Mouse (Mus musculus) frontal cortex, adult (tissue): Measurements from ENCODE around the gene Insc.

Experiments used
- ATAC-seq: cut with Nextera tagmentation; 2 replicates; pipeline ENCODE4 v1.9.2; 2017; ENCODE audit warnings: mild to moderate bottlenecking, moderate library complexity, mixed read lengths; ENCODE audit not compliant: low TSS enrichment

Insc gene

DNA sequence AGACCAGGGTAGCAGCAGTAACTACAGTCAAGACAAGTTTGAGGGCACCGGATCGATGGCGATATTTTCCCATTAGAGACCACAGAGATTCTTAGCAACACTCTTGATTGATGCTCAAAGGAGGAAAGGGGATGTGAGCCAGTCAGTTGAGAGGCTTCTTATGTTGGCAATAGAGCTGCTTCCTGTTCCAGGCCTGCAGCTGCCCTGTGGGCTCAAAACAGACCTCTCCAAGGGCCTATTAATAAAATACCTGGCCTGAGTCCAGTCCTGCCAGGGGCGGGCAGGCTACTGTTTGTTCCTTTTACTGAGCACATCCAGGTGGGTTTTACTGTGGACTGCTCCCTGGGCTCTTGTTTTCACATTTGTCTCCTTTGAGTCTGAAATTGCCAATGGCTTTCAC is 83.9 kb downstream of the Insc start:
- ATAC-seq = no peak

DNA sequence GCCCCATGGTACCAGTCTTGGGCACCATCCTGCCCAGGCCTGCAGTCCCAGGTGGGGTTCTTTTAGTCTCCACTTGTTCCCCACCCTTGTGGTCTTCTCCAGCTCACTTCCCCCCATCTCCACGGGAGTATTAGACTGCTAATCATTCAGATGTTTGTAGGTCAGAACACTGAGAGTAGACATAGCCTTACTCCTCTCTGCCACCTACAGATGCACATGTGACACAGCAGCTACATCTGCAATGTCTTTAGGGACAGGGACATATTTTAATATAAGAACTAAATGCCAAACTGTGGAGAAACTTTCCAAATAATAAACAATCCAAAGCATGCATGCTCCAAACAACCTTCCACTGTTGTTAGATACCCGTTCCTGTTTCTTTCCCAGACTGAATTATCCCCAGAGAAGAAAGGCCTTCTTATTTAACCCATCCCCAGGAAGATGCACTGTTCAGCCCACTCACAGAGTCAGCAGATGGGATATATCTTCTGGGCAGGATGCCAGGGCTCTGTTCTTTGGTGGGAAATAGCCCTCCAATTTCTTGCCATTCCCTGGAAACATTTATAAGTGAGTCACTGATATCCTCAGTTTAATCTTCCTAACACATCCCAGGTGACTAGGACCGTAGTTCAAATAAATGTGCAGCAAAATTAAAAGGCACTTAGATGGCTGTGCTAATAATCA is 88.9 kb downstream of the Insc start:
- ATAC-seq = no peak

DNA sequence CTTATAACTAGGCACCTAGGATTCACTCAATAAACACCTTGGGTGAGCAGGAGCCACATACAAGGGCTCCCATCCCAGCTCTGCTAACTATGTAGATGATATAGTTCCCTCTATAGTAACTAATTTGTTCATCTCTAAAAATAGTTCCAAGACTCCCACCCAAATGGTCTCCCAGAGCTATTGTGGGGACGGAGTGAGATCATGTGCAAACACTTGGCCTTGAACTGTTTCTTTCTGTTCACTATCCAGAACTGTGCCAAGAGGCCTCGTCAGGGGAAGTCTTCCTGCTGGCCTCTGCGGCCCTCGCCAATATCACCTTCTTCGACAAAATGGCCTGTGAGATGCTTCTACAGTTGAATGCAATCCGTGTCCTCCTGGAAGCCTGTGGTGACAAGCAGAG is 91.0 kb downstream of the Insc start:
- ATAC-seq = no peak

DNA sequence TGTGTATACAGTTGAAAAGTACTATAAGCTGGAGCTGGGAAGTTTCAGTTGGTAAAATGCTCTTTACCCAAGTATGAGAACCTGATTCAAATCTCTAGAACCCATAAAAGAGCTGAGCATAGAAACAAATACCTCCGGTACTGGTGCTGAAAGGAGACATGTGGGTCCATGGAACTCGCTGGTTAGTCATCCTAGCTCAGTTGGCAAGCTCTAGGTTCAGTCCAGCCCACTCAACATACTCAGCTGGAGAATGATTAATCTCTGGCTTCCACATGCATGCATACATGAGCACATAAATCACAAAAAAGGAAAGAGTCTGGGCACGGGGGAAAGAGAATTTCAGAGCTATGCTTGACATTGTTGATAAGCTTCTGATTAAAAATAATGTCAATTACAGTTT is 93.8 kb downstream of the Insc start:
- peak; percentile 97 for ATAC-seq

DNA sequence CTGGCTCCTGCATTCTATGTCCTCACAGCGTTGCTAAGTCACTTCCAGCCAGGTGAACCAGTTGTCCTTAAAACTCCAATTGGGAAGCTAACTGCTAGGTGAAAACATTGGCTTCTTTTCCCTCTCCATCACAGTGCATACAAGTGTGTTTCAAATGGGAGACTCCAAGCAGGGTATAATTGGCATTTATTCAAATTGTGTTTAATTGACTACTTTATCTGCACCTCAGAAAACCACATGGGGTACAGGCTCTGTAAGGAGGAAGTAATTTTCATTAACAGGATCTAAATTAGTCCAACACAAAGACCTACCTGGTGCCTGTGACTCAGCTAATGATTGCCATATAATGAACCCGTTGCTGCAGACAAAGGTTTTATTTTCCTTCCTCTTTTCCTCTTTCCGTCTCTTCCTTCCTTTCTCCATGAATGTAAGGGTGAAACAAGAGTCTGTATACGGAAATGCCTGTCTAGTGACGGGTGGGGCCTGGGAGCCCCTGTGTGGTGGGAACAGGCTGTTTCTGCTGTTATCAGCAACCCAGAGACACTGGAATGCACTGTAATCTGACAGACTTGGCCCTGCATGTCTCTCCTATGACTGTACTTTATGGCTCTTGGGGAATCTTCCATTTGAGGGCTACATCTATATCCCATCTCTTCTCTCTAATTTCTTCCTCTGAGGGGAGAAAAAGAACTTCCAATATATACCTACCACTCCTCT is 96.7 kb downstream of the Insc start:
- no peak for ATAC-seq

DNA sequence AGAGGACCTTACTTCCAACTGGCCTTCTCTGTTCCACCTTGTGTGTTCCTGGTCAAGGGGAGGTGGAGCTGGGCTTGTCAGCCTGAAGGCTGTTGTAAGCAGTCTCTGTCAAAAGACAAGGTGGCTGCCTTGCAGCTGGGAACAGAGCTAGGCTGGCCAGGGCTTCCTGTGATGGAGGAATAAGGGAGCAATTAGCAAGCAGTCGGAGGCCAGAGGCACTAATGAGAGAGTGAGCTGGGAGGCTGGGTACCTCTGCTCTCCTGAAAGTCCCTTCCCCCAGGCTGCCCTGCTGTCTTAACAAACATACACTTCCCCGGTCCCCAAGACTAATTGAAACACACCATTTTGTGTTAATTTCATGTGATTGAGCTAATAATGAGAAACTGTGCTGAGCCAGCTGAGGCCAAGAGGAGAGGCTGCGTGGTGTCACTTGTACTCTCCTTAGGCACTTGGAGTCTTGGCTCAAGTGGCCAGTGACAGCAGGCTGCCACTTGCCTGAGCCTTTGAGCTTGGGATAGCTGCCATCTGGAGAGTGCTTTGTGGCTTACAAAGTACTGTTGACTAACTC is 99.2 kb downstream of the Insc start:
- ATAC-seq = peak; percentile 31; the same call in 1 of the 2 replicates

DNA sequence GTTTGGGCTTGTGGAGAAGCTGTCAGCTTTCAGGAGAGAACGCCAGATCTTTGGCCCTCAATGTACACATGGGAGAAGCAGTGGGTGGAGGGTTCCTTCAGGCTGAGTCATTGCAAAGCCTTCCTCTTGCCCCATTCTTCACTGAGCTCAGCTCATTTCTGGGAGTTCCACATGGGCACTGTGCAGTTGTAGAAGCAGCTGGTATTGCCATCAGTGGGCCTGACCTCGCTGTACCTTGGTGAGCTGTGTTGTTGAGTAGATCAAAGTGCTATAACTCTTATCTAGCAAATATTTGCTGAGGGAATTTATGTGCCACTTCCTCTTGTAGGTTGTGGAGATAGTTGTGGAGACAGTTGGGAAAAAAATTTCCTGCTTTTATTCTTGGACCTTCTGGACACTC is 103.7 kb downstream of the Insc start:
- no peak for ATAC-seq

DNA sequence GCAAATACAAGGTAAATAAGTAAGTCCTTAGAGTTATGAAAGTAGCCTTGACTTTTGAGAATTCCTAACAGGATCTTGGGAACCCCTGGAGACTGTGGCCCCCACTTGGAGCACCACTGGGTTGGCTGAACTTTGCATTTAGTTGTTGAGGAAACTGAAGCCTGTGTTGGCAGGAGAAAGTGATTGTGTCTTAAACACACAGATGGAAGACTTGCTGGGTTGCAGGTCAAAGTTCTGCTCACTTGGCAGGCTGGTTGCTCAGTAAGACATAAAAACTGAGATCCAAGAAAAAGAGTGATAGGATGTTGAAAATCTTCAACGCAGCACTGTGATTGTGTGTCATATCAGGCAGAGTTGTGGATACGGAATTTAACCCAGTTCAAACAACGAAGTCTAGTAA is 108.9 kb downstream of the Insc start:
- no peak for ATAC-seq

DNA sequence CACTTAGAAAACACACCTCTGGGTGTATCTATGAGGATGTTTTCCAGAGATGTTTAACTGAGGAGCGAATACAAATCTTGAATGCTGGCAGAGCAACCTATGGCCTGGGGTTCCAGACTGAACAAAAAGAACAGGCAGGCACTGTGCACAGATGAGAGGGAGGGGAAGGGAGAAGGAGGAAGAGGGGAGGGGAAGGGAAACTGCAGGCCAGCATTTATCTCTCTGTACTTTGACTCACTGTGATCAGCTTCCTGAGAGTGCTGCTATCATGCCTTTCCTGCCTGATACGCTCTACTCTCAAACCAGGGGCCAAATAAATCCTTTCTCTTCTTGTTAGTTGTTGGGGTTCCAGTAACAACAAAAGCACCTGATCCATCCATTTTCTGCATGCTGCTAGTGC is 110.7 kb downstream of the Insc start:
- ATAC-seq = no peak

DNA sequence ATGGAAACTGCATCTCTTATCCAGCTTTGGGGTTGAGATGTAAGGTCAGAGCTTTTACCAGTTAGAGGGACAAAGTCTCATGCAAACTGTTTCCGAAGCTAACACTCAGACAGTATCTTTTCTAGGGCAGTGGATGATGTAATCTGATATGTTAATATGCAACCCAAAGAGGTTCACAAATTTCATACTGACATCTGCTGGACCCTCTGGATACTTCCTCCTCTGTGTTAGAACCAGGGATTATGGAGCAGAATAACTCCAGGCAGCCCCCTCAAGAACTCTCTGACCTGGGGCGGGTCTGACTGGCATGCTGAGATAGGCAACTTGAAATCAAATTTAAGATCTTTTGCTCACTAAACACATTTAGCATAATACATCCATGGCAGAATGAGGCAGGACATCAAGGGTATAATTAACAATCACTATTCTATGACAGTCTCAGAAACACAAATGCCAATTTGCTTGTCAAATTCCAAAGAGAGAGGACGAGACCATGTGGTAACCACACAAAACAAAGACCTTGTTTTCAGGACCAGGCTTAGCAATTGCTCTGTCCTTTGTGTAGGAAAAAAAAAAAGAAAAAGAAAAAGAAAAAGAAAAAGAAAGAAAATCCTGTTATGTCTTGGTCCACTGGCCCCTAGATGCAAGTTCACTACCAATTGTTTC is 117.5 kb downstream of the Insc start:
- ATAC-seq = no peak

DNA sequence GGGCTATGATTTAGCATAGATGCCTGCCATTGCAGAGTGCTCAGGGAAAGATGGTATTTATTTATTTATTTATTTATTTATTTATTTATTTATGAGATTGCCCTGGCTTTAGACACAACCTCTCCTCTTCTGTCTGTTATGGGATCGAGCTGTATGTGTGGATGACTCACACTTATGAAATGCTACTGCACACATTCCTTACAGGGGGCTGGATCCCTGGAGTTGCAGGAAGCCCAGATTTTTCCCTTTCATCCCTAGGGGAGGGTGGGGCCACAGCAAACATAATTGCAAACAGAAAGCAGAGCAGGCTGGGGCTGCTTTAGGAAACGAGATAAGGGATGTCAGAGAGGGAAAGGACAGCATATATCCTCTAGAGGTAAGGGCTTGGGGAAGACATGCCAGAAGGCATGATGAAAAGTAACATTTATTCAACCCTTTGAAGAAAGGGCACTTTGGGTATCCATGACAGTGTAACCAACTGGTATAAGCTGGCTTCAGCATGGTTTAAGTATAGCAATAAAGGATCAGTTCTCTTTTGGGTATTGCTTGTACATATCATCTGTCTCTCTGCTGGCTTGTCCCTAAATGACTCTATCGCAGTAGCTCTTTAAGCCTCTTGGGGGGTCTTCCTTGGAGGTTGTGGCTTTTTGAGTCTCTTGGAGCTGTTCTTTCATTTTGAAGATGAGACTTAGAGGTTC is 130.0 kb downstream of the Insc start:
- no peak for ATAC-seq

DNA sequence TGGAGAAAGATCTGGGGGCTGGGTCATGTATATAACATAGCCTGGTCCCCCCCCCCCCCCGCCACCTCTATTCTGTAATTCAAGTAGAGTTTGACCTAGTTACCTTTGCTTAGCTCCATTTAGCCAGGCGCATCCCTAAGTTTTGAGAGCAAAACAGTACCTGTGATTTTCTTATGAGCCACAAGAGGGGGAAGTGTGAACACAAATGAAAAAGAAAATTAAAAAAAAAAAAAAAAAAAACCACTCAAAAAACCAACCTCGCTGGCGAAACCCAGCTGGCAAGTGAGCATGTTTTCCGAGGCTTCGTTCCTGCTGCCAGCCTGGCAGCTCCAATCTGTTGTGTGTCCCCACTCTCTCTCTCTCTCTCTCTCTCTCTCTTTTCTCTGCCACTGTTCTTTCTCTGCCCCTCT is 130.5 kb downstream of the Insc start:
- peak; percentile 76; the same call in 1 of the 2 replicates for ATAC-seq

DNA sequence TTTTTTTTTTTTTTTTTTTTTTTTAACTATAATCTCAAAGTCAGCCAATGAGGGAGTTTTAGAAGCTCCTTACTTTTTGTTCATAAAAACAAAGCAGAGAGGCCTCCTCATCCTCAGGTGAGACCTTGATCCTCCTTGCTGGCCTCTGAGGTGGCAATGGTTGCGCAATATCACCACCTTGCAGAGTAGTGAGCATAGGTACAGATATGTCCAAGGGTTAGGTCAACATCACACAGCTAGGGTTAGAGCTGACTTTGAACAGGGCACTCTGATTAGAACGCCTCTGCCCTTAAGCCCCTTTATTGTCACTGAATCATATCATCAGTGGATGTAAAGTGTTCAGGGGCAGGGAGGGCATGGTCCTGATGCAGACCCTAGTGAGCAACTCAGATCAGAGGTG is 131.1 kb downstream of the Insc start:
- ATAC-seq = no peak

DNA sequence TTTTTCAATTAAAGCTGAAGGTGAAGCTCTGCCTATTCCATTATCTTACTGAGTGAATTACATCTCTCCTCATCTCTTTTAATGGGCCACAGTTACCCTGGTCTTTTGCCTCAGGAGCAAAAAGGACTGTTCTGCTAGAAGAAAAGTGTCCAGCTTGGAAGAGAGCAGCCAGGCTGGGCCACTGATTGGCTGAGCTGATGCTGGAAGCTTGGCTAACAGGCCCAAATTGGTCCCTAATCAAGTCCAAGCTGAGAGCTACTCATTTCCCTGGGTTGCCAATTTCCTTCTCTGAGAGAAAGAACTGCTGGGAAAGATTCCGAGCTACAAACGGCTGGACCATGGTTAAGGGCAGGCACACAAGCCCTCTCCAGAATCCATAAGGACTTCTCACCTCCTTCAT is 140.1 kb downstream of the Insc start:
- ATAC-seq = peak; percentile 47; the same call in 1 of the 2 replicates

DNA sequence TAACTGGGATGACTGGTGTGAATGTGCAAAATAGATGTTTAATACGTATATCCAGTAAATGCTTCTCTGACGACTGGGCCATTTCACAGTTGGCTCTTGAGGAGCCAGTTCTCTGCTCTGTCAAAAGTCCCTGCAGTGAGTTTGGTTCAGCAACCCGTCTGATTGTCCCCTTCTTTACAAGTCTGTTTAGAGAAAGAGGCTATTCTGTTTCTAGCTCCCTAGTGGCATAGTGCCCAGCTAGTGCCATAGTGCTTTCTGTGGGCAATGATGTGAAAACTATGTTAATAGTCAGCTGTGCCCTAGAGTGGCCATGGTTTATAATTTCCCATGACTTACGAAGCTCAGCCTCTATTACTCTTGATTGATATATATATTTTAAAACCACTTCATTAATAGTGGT is 143.4 kb downstream of the Insc start:
- no peak for ATAC-seq

DNA sequence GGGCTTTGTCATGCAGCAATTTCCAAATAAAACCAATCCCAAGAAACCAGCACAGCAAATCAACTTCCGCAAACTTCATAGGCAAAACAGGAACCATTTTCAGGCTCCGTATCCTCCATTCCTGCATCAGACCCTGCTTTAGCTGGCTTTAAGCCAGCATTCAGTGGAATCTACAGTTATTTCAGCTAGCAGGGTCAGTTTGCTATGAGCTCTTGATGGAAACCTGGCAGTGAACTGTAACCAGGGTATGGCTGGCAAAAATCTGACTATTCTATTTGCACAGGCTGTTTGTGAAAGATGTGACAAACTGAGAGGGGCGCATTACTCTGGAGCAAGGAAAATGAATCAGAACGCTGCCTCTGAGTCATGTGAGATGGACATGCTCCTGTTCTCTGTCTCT is 146.7 kb downstream of the Insc start:
- no peak for ATAC-seq

DNA sequence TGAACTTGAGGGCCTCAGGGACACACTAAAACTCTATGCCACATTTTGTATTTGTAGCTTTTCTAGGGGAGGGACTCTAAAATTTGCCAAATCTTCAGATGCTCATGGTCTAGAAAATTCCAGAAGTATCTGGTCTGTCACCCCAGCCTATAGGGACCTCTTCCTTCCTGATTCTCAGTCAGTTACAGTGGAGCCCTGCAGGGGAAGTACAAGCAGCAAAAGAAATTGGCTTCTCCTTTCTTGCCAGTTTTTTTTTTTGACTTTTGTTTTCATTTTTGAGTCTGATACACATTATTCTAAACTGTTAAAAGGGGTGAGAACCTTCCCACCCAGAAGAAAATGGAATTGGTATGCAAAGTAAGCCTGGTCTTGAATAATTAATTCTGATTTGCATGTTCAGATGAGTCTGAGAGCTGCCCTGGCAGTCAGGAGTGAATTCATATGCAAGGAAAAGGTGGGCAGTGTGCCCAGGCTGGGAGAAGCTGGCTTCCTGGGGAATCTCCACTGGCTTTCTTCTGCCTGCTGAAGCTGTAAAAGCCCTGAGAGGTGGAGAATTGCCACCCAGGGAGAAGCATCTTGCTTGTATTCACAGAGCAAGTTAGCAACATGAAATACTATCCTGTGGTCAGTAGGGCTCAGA is 149.2 kb downstream of the Insc start:
- peak; percentile 88 for ATAC-seq

DNA sequence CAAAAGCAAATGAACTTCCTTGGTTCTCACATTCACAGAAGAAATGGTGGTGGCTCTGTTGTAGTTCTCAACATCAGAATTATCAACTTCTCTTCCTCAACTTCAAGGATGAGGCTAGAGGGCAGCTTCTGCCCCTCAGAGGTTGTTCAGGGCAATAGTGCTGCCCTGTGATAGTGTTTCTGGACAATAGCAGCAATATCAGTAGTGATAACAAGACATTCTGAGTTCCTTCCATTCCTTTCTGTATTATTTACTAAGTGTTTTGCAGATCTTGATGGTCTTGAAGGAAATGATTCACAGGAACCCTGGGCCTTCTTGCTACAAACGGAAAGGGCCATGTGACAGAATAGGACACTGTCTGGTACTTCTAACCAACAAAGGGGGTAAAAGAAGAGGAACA is 150.4 kb downstream of the Insc start:
- no peak for ATAC-seq

DNA sequence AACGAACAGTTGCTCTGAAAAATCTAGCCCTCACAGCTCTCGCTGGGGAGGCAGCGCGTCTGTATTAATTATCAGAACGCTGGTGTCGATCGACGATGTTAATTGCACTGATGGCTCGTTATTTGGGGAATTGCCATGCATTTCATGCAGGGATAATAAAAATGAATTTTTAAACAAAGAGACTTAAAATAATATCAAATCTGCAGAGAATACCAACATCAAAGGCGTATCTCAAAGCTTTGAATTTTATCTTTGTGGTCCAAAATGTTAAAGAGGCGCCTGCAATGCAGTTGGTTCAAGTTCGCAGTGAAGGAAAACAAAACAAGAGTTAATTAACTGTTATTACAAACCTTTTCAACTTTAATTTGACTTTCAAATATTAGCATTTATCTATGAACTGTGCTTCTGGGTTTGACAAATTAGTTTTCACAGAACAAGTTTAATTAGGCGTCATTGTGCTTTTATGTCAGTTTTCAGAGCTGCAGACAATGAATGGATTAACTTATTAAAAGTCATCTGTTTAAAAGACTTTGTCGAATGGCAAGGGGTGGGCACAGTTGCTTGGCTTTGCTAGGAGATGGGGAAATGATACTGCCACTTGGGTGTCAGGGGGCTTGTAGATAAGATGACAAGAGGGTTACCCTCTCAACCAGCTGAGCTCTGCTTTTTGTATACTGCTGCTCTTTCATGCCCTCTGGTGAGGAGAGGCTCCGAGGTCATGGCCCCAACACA is 153.6 kb downstream of the Insc start:
- ATAC-seq = no peak
